Mouse (Mus musculus) G1E (cell line): Measurements from ENCODE around the gene Actbl2. TPM values are rescaled to one million over a fixed set of nuclear protein-coding genes. Genes with fewer than 3 reads are reported as not detected.

ENCODE experiments used
- ATAC-seq: 2 replicates; pipeline ENCODE4 v1.8.0; 2016; ENCODE audit warnings: mild to moderate bottlenecking; ENCODE audit not compliant: insufficient number of reproducible peaks, poor library complexity, low FRiP score, severe bottlenecking; ENCODE audit errors: extremely low read depth
- DNase-seq: peaks from one replicate; pipeline ENCODE4 v3.0.0; 2012; ENCODE audit warnings: low spot score
- H3K27me3 ChIP-seq: 2 replicates; pipeline ENCODE4 v1.6.1; 2012; ENCODE audit warnings: mild to moderate bottlenecking, low read length, inconsistent platforms; ENCODE audit not compliant: insufficient read depth
- H3K36me3 ChIP-seq: replicated peaks from 2 replicates; pipeline ENCODE3; 2012; ENCODE audit warnings: mild to moderate bottlenecking, inconsistent platforms
- H3K4me1 ChIP-seq: 2 replicates; pipeline ENCODE4 v1.6.1; 2012; ENCODE audit warnings: low read depth, low read length, inconsistent platforms, mixed read lengths; ENCODE audit not compliant: insufficient read depth
- H3K4me3 ChIP-seq: 2 replicates; pipeline ENCODE4 v1.5.1; 2012; ENCODE audit warnings: low read depth, mild to moderate bottlenecking, inconsistent platforms, low read length, moderate library complexity, mixed read lengths
- H3K9me3 ChIP-seq: replicated peaks from 2 replicates; pipeline ENCODE4 v1.6.1; 2012; ENCODE audit warnings: inconsistent platforms
- CTCF ChIP-seq: IDR thresholded peaks from 2 replicates; pipeline ENCODE4 v1.5.1; 2012; ENCODE audit warnings: low read depth, low read length, inconsistent platforms, mixed read lengths
- GATA1 ChIP-seq: IDR thresholded peaks from 2 replicates; pipeline ENCODE4 v1.6.1; 2012; ENCODE audit warnings: borderline replicate concordance, low read length, inconsistent platforms, mixed read lengths
- GATA2 ChIP-seq: IDR thresholded peaks from 2 replicates; pipeline ENCODE4 v1.6.1; 2012; ENCODE audit warnings: low read depth, low read length, inconsistent platforms, borderline replicate concordance
- POLR2AphosphoS5 ChIP-seq: IDR thresholded peaks from 2 replicates; pipeline ENCODE4 v1.6.1; 2012; ENCODE audit warnings: low read depth, low read length, inconsistent platforms; ENCODE audit not compliant: insufficient replicate concordance
- TAL1 ChIP-seq: conservative IDR thresholded peaks from 2 replicates; pipeline ENCODE4 v1.6.1; 2012; ENCODE audit warnings: low read depth, low read length, inconsistent platforms, mixed read lengths
- polyA plus RNA-seq: library from polyadenylated mRNA; stranded (reverse); fragments of >175 nt; gene quantifications from 2 replicates; pipeline ENCODE4 v1.2.3, GENCODE M21; 2012
- total RNA-seq, 2 experiments: library from RNA; stranded (forward) in 1 of 2; stranded (reverse) in 1 of 2; fragments of 200-1000 nt in 1 of 2; fragments of >200 nt in 1 of 2; fragmentation: Nextera tagmentation in 1 of 2; gene quantifications; 2 replicates each; pipeline ENCODE4 v1.2.3; 2014 to 2017

Actbl2 gene
- total and polyA plus RNA-seq, 3 experiments, result 0.05 TPM; not detected in 2

DNA sequence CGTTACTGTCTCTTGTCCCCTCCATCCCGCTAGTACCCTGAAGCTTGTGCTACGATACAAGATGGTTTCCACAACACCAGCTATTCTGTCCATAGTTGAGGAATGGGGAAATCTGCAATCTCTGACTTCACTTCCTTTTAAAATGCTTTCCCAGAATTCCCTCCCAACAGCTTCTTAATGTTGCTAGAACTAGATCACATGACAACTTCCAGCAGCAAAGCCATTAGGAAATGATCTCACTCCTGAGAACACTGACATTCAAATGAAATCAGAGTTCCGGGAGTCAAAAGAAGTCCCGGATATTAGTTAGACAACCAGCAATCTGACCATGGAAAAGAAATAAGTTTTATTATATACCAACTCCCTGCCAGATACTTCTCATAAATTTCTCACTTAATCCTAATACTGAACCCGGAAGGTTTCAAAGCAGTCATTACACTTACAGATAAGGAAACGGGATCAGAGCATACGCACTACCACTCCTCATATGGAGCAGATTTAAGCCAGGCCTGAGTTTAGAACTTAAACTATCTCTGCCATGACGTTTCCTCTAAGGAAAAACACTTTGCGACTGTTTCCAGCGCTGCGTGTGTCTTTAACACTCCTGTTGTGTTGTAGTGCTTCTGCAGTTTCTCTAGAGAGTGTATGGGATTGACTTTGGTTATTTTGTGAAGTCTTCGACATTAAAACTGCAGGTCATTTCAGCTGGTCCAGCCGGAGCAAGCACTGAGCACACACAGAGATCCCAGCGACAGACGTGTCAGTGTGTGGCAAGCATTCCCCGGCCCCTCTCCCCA lies 36.5 kb downstream of the Actbl2 start:
- no peaks in the 10 kb centered on the region for H3K4me1 ChIP-seq
- peaks cover 2% of the 10 kb centered on the region; the same call in 1 of the 2 replicates for H3K27me3 ChIP-seq
- H3K4me3 ChIP-seq, result no peak overlapping the region
- TF ChIP-seq GATA2 (no peak), TAL1 (no peak), CTCF (no peak), GATA1 (no peak), POLR2AphosphoS5 (no peak)
- DNase-seq, result no peak
- ATAC-seq, result no peak
- H3K36me3 ChIP-seq, result no peaks in the 10 kb centered on the region
- no peaks in the 10 kb centered on the region for H3K9me3 ChIP-seq

DNA sequence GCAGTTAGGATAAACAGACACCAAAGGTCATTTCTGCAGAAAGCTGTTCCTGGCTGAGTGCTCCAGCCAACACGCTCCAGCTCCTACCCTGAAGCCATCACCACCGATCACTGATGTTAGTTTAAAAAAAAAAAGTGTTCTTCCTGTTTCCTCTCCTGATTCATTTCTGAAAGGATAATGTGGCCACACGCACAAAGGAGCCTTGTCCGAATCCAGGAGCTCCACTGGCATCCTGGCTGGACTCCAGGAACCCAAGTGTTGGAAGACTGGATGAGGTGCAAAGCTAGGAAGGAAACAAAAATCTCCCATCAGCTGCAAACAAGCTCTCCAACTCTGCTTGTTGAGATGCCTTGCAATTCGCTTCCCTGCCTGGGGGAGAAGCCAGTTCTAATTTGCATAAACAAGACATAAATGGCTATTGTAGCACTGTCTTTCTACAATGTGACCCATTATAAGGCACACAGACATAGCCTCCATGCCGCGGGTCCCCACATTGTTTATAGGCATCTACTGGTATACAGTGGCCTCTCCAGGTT lies 37.2 kb downstream of the Actbl2 start:
- Histone ChIP-seq H3K4me3 (no peak overlapping the region), H3K9me3 (no peaks in the 10 kb centered on the region), H3K27me3 (peaks cover 2% of the 10 kb centered on the region; the same call in 1 of the 2 replicates), H3K36me3 (no peaks in the 10 kb centered on the region), H3K4me1 (no peaks in the 10 kb centered on the region)
- no peak for ATAC-seq
- DNase-seq, result no peak
- no peak for TF ChIP-seq CTCF
- no peak for TF ChIP-seq TAL1
- TF ChIP-seq POLR2AphosphoS5, result no peak
- TF ChIP-seq GATA2, result no peak
- no peak for TF ChIP-seq GATA1

- DNase-seq (no peak), ATAC-seq (no peak)
- H3K36me3 ChIP-seq, result no peaks in the 10 kb centered on the region
- no peaks in the 10 kb centered on the region for H3K4me1 ChIP-seq
- TF ChIP-seq GATA2 (no peak), POLR2AphosphoS5 (no peak), TAL1 (no peak), CTCF (no peak), GATA1 (no peak)
- H3K9me3 ChIP-seq, result no peaks in the 10 kb centered on the region
- no peak overlapping the region for H3K4me3 ChIP-seq
- H3K27me3 ChIP-seq, result peaks cover 2% of the 10 kb centered on the region; the same call in 1 of the 2 replicates
Observed at GRCm38 (mm10) chr13:111293478-111293877, 38.7 kb downstream of the Actbl2 start.

GRCm38 (mm10) chr13:111294965-111295494 lies 40.2 kb downstream of the Actbl2 start:
- ATAC-seq, result no peak
- peaks cover 2% of the 10 kb centered on the region; the same call in 1 of the 2 replicates for H3K27me3 ChIP-seq
- H3K9me3 ChIP-seq, result no peaks in the 10 kb centered on the region

GRCm38 (mm10) chr13:111296029-111296428 lies 41.2 kb downstream of the Actbl2 start:
- Histone ChIP-seq H3K36me3 (no peaks in the 10 kb centered on the region), H3K27me3 (peaks cover 6% of the 10 kb centered on the region; the same call in 1 of the 2 replicates), H3K9me3 (no peaks in the 10 kb centered on the region), H3K4me1 (no peaks in the 10 kb centered on the region), H3K4me3 (no peak overlapping the region)
- ATAC-seq, result no peak
- TF ChIP-seq POLR2AphosphoS5 (no peak), GATA1 (no peak), TAL1 (no peak), GATA2 (no peak), CTCF (no peak)
- no peak for DNase-seq

More at GRCm38 (mm10) chr13:111294965-111295494, 40.2 kb downstream of the Actbl2 start:
- no peak for DNase-seq
- TF ChIP-seq CTCF, result no peak
- TF ChIP-seq GATA2, result no peak
- no peak for TF ChIP-seq TAL1
- no peak for TF ChIP-seq GATA1
- TF ChIP-seq POLR2AphosphoS5, result no peak
- Histone ChIP-seq H3K4me3 (no peak overlapping the region), H3K36me3 (no peaks in the 10 kb centered on the region), H3K4me1 (no peaks in the 10 kb centered on the region)

DNA sequence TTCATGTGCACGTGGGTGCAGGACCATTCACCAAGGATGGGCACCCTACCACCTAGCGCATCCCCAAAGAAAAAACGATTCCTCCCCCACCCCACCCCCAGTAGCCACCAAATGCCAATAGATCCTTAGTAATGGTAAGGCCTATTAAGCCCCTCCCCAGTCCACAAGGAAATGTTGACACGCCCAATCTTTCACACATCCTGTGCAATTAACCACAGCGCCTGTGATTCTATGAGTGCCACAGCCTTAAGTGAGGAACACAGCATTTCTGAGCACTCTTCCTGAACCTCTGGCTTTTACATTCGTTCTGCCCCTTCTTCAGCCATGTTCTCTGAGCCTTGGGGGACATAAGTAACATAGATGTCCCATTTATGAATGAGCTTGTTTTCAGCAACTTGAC lies 42.8 kb downstream of the Actbl2 start:
- no peak for TF ChIP-seq TAL1
- no peak for TF ChIP-seq POLR2AphosphoS5
- TF ChIP-seq CTCF, result no peak
- TF ChIP-seq GATA1, result no peak
- no peak for TF ChIP-seq GATA2
- Histone ChIP-seq H3K4me1 (no peaks in the 10 kb centered on the region), H3K27me3 (peaks cover 6% of the 10 kb centered on the region; the same call in 1 of the 2 replicates), H3K9me3 (no peaks in the 10 kb centered on the region), H3K36me3 (no peaks in the 10 kb centered on the region), H3K4me3 (no peak overlapping the region)
- ATAC-seq, result no peak
- no peak for DNase-seq
